In the genomic region with DNA sequence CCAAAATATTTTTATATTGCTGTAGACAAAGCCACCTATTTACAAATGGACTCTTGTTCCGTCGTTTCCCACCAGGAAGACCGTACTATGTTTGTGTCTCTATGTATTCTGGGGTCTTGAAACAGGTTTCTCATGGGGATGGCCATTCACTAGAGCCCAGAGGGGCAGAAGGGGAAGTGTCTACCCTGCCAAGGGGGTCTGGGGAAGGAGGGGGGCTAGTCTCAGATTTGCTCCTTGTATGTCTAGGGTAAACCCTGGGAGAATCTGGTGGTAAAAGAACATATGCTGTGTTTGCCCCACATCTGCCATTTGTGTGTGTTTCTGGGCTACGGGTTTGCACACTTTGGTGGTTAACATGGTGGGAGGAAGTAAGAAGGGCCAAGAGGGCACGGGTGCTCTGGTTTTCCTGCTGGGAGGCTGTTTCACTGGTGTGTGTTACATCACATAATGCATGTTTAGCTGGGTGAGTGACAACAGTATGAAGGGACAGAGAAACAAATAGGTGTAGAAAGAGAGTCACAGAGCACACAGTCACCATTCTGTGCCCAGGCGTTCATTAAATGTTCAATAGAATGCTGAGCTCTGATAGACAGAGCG, we compare ENCODE assay signal across 26 mouse cellular contexts. TPM values are rescaled to one million over a fixed set of nuclear protein-coding genes. Genes with fewer than 3 reads are reported as not detected.
DNase-seq lines count a peak whose midpoint lies in the region; ATAC-seq lines count a peak whose summit lies in the region.
"Had no signal": no experiment of that assay in that cellular context is flagged by ENCODE, and none has a peak within 500 bp of the region (broad histone marks: within the 10 kb centered on the region; RNA-seq: fewer than 3 reads in every experiment).

No protein-coding gene starts in this region.

- no peak for ATAC-seq in hindbrain, embryonic 16.5 days
- ATAC-seq in neural tube, embryonic 13.5 days (ENCODE audit: low read depth): no peak
- peak; percentile 78 for ATAC-seq in granulocyte monocyte progenitor cell, adult 5-6 weeks (replicated peaks; ENCODE audit: poor library complexity, severe bottlenecking)
- no peak for ATAC-seq in intestine, embryonic 16.5 days

- H3K27me3 ChIP-seq in hindbrain, embryonic 10.5 days (ENCODE audit: insufficient read depth, poor library complexity, severe bottlenecking): peaks cover 10% of the 10 kb centered on the region
- H3K27me3 ChIP-seq in hindbrain, embryonic 16.5 days (replicated peaks; ENCODE audit: control insufficient read depth, insufficient read depth, low read length): no peaks in the 10 kb centered on the region
- no peaks in the 10 kb centered on the region for H3K27me3 ChIP-seq in neural tube, embryonic 13.5 days
- no peaks in the 10 kb centered on the region for H3K27me3 ChIP-seq in intestine, embryonic 16.5 days (replicated peaks; ENCODE audit: control insufficient read depth, insufficient read depth, low read length)
- H3K27me3 ChIP-seq: heart, embryonic 13.5 days; kidney, embryonic 15.5 days; liver, embryonic 13.5 days had no signal

- peak overlapping the region; percentile 72 for H3K27ac ChIP-seq in hindbrain, embryonic 10.5 days
- no peak overlapping the region for H3K27ac ChIP-seq in hindbrain, embryonic 16.5 days (ENCODE audit: low read depth, low read length)
- 0 out of 2 replicates have a peak overlapping the region, but pooled peaks have one; percentile 10 for H3K27ac ChIP-seq in neural tube, embryonic 13.5 days (replicated peaks)
- no peak overlapping the region for H3K27ac ChIP-seq in intestine, embryonic 16.5 days (ENCODE audit: low read length)
- H3K27ac ChIP-seq: heart, adult 2 months; heart, embryonic 13.5 days; kidney, embryonic 15.5 days; liver, embryonic 13.5 days had no signal

- no peaks in the 10 kb centered on the region for H3K9me3 ChIP-seq in hindbrain, embryonic 10.5 days
- H3K9me3 ChIP-seq in hindbrain, embryonic 16.5 days (ENCODE audit: control insufficient read depth, low read length): no peaks in the 10 kb centered on the region
- no peaks in the 10 kb centered on the region for H3K9me3 ChIP-seq in neural tube, embryonic 13.5 days
- no peaks in the 10 kb centered on the region for H3K9me3 ChIP-seq in intestine, embryonic 16.5 days (ENCODE audit: control insufficient read depth, low read length)
- H3K9me3 ChIP-seq: heart, embryonic 13.5 days; kidney, embryonic 15.5 days; liver, embryonic 13.5 days; megakaryocyte, embryonic 14.5 days had no signal

- 75% methylated on average over 7 of the region's 7 CpGs for WGBS in hindbrain, embryonic 10.5 days
- 63% methylated on average over 7 of the region's 7 CpGs for WGBS in hindbrain, embryonic 16.5 days
- 67% methylated on average over 7 of the region's 7 CpGs for WGBS in neural tube, embryonic 13.5 days
- WGBS in intestine, embryonic 16.5 days: 82% methylated on average over 7 of the region's 7 CpGs

- H3K9ac ChIP-seq in hindbrain, embryonic 16.5 days (ENCODE audit: low read depth, low read length): no peak overlapping the region
- no peak overlapping the region for H3K9ac ChIP-seq in neural tube, embryonic 13.5 days
- no peak overlapping the region for H3K9ac ChIP-seq in intestine, embryonic 16.5 days (ENCODE audit: low read depth, low read length)
- H3K9ac ChIP-seq: heart, embryonic 13.5 days; kidney, embryonic 15.5 days; liver, embryonic 13.5 days had no signal

- no peak overlapping the region for H3K4me2 ChIP-seq in hindbrain, embryonic 16.5 days (ENCODE audit: low read length)
- no peak overlapping the region for H3K4me2 ChIP-seq in neural tube, embryonic 13.5 days
- H3K4me2 ChIP-seq in intestine, embryonic 16.5 days (ENCODE audit: low read depth, low read length): no peak overlapping the region
- H3K4me2 ChIP-seq: heart, embryonic 13.5 days; kidney, embryonic 15.5 days; liver, embryonic 13.5 days had no signal

- no peak overlapping the region for H3K4me3 ChIP-seq in hindbrain, embryonic 10.5 days
- no peak overlapping the region for H3K4me3 ChIP-seq in hindbrain, embryonic 16.5 days (ENCODE audit: low read length)
- H3K4me3 ChIP-seq in neural tube, embryonic 13.5 days: no peak overlapping the region
- no peak overlapping the region for H3K4me3 ChIP-seq in intestine, embryonic 16.5 days (ENCODE audit: low read length)
- H3K4me3 ChIP-seq: heart, adult 2 months; heart, embryonic 13.5 days; kidney, embryonic 15.5 days; liver, embryonic 13.5 days; megakaryocyte, embryonic 14.5 days had no signal

- peaks cover 66% of the 10 kb centered on the region for H3K36me3 ChIP-seq in hindbrain, embryonic 10.5 days
- peaks cover 12% of the 10 kb centered on the region for H3K36me3 ChIP-seq in hindbrain, embryonic 16.5 days (ENCODE audit: control insufficient read depth, insufficient read depth, low read length)
- peaks cover 90% of the 10 kb centered on the region for H3K36me3 ChIP-seq in neural tube, embryonic 13.5 days
- H3K36me3 ChIP-seq in intestine, embryonic 16.5 days (ENCODE audit: control insufficient read depth, insufficient read depth, low read length): no peaks in the 10 kb centered on the region
- H3K36me3 ChIP-seq: liver, embryonic 13.5 days had no signal

- no peak for DNase-seq in hindbrain, embryonic 10.5 days (ENCODE audit: low spot score)
- no peak for DNase-seq in neural tube, embryonic 10.5 days (ENCODE audit: extremely low spot score, low spot score)
- DNase-seq in lung, postnatal 36 days: no peak
- DNase-seq in right cerebral cortex, postnatal 4 days: no peak
- DNase-seq: adrenal gland, postnatal 25 days; cerebellum, adult 11 months; cerebellum, postnatal 25 days; gastrocnemius, postnatal 25 days; heart, adult 2 months; heart, postnatal 14 days; kidney, adult 11 months; kidney, postnatal 4 days; liver, embryonic 13.5 days; lung, adult 2 months; lung, postnatal 14 days; right cerebral cortex, adult 18-20 months; thymus, adult 2 months; thymus, postnatal 4 days had no signal

- peaks cover 83% of the 10 kb centered on the region for H3K4me1 ChIP-seq in hindbrain, embryonic 10.5 days (replicated peaks)
- H3K4me1 ChIP-seq in hindbrain, embryonic 16.5 days (ENCODE audit: control insufficient read depth, insufficient read depth, low read depth, low read length): peaks cover 3% of the 10 kb centered on the region; the same call in 1 of the 2 replicates
- peaks cover 59% of the 10 kb centered on the region for H3K4me1 ChIP-seq in neural tube, embryonic 13.5 days (replicated peaks)
- no peaks in the 10 kb centered on the region for H3K4me1 ChIP-seq in intestine, embryonic 16.5 days (ENCODE audit: control insufficient read depth, insufficient read depth, low read length)
- H3K4me1 ChIP-seq: heart, embryonic 13.5 days; kidney, embryonic 15.5 days; liver, embryonic 13.5 days; megakaryocyte, embryonic 14.5 days had no signal

RNA-seq across cellular contexts. Expression of a gene that starts 41.1 kb away (rescaled TPM):
- 0.63 and 0.73 TPM in 2 replicates for polyA plus RNA-seq in hindbrain, embryonic 10.5 days (2016; fragmentation: Nextera tagmentation; extraction: Ambion mirVana)
- 1.7 and 2.2 TPM in 2 replicates for polyA plus RNA-seq in hindbrain, embryonic 16.5 days (2015; fragmentation: Nextera tagmentation; extraction: Ambion mirVana)
- 1.5 and 1.7 TPM in 2 replicates for polyA plus RNA-seq in neural tube, embryonic 13.5 days (2015; fragmentation: Nextera tagmentation; extraction: Ambion mirVana)
- total RNA-seq in granulocyte monocyte progenitor cell, adult 5-6 weeks (2014; fragmentation: Nextera tagmentation): not detected in 2 replicates
- total RNA-seq in granulocyte monocyte progenitor cell, adult 5-6 weeks (2017): not detected in 2 replicates
- 0.98 TPM in 2 replicates for polyA plus RNA-seq in intestine, embryonic 16.5 days (2015; fragmentation: Nextera tagmentation; extraction: Ambion mirVana)
- total RNA-seq: gastrocnemius, postnatal 25 days; heart, adult 2 months had no signal
- polyA plus RNA-seq: lung, adult 2 months; small intestine, adult 2 months had no signal

Comparison
In these comparisons a context has a peak if more than half of its experiments do, and no peak if none do; other contexts are left out.
1. H3K27ac ChIP-seq: peak in hindbrain, embryonic 10.5 days (single experiment) and neural tube, embryonic 13.5 days (single experiment); none in hindbrain, embryonic 16.5 days (single experiment) and intestine, embryonic 16.5 days (single experiment).